Mouse (Mus musculus): ENCODE data around the gene Slc17a9.

DNA sequence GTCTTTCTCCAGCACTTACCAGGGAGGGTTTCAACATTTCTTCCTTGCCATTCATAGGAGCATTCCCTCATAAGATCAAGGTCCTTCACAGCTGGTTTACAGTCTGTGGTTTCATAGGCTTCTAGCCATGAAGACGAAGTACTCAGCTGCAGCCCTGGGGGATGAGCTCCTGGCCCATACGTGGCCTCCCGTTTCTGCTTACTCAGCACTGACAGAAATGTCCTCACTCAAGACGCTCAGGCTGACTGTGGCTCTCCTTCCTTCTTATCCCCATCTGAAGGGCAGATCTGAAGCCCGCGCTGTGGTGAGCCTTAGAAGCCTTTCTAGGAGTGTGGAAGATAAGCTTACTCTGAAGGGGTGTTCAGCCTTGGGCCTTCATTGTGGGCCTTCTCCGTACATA, 40.6 kb downstream of the Slc17a9 start:
- TF ChIP-seq CTCF (IDR thresholded peaks at IDR 0.05; ENCODE audit: control insufficient read depth, insufficient read depth, insufficient read length) (no peak), MAX (IDR thresholded peaks at IDR 0.05) (no peak)

All from C2C12 (cell line).